Mouse (Mus musculus) midbrain, embryonic 12.5 days (tissue): ENCODE data around the gene Pgap3. TPM values are rescaled to one million over a fixed set of nuclear protein-coding genes. Genes with fewer than 3 reads are reported as not detected.
A peak's percentile ranks its signal among the peaks of the same experiment; 100 is the strongest.

Experiments used
- ATAC-seq: fragments of 200-750 bp; cut with Nextera tagmentation; 2 replicates; pipeline ENCODE4 v1.8.0; 2017; ENCODE audit warnings: low read depth, moderate TSS enrichment, moderate library complexity; ENCODE audit not compliant: low FRiP score
- H3K27ac ChIP-seq: fragments of 300-500 bp; sonication (generic); replicated peaks from 2 replicates; pipeline ENCODE4 v1.5.1; 2016; ENCODE audit warnings: mild to moderate bottlenecking
- H3K27me3 ChIP-seq: fragments of 300-500 bp; sonication (generic); 2 replicates; pipeline ENCODE4 v1.6.1; 2016; ENCODE audit warnings: mild to moderate bottlenecking
- H3K36me3 ChIP-seq: fragments of 300-500 bp; sonication (generic); 2 replicates; pipeline ENCODE4 v1.6.1; 2016
- H3K4me1 ChIP-seq: fragments of 300-500 bp; sonication (generic); 2 replicates; pipeline ENCODE4 v1.6.1; 2016
- H3K4me2 ChIP-seq: fragments of 300-500 bp; sonication (generic); replicated peaks from 2 replicates; pipeline ENCODE4 v1.6.1; 2016; ENCODE audit warnings: mild to moderate bottlenecking, moderate library complexity
- H3K4me3 ChIP-seq: fragments of 300-500 bp; sonication (generic); 2 replicates; pipeline ENCODE4 v1.5.1; 2016; ENCODE audit warnings: mild to moderate bottlenecking
- H3K9ac ChIP-seq: fragments of 300-500 bp; sonication (generic); replicated peaks from 2 replicates; pipeline ENCODE4 v1.6.1; 2016; ENCODE audit warnings: mild to moderate bottlenecking, moderate library complexity
- H3K9me3 ChIP-seq: fragments of 300-500 bp; sonication (generic); 2 replicates; pipeline ENCODE4 v1.6.1; 2016; ENCODE audit warnings: mild to moderate bottlenecking
- WGBS: fragments of 180-500 bp; shearing (Covaris S2); methylation state at CpG from one replicate; pipeline ENCODE4 v1.1.7; 2016; 5-methylcytosine and 5-hydroxymethylcytosine counted together
- polyA plus RNA-seq: library from polyadenylated mRNA; unstranded; fragments of >200 nt; fragmentation: Nextera tagmentation; extraction: Ambion mirVana; gene quantifications from 2 replicates; pipeline ENCODE4 v1.2.1, GENCODE M21; 2016

The Pgap3 gene
- polyA plus RNA-seq, 1 experiment from 2014 or later, result 9.0 TPM

DNA sequence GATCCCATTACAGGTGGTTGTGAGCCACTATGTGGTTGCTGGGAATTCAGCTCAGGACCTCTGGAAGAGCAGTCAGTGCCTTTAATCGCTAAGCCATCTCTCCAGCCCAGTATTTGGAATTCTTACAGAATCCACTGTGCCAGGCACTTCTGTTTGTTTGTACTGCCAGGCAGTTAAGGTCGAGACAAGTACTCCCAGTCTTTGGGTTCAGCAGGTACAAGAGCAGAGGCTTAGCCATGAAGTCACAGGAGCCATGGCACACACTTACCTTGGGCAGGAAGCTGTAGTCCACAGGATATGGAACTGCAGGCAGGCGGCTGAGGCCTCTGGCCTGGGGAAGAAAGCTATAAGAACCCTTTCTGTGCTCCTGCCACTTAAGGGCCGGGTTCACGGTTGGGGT is 36.5 kb downstream of the Pgap3 start:
- WGBS, result 86% methylated on average over 5 of the region's 5 CpGs
- Histone ChIP-seq H3K27ac (no peak overlapping the region), H3K9me3 (no peaks in the 10 kb centered on the region), H3K4me2 (no peak overlapping the region), H3K9ac (no peak overlapping the region), H3K4me3 (no peak overlapping the region), H3K4me1 (peaks cover 33% of the 10 kb centered on the region), H3K27me3 (no peaks in the 10 kb centered on the region), H3K36me3 (no peaks in the 10 kb centered on the region; the same call in 1 of the 2 replicates)
- no peak for ATAC-seq

DNA sequence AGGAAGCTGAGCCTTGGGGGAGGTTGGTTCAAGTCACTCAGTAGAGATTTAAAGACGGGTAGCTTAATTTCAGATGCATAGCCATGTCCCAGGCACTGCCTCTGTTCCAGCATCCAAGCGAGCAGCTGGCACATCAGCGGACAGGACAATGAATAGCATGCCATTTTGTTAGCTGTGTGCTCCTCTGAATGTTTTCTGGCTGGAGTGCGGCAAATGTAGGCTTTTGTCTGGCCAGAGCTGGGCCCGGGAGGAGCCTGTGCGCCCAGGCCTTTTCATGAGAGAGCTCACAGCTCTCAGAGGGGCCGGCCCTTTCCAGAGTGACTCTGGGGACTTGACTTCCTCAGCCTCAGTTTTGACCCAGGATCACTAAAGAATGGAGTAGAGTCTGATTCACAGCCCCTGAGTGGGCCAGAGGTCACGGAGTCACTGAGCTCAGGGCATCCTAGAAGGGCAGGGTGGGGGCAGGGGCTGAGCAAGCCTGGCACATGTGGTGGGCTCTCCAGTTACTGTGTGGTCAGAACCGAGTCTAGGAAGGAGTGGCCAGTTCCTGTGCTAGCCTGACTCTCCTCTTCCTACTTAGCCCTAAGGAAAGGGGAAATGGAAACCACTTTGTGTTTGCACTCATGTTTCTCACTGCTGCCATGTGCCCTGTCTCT is 39.3 kb downstream of the Pgap3 start:
- 33% methylated on average over 9 of the region's 9 CpGs for WGBS
- peaks cover 14% of the 10 kb centered on the region for H3K27me3 ChIP-seq
- ATAC-seq, result no peak
- no peak overlapping the region for H3K4me3 ChIP-seq
- peaks cover 41% of the 10 kb centered on the region for H3K4me1 ChIP-seq
- H3K4me2 ChIP-seq, result peak overlapping the region; percentile 85
- peak overlapping the region; percentile 31; the same call in 1 of the 2 replicates for H3K9ac ChIP-seq
- H3K27ac ChIP-seq, result peak overlapping the region; percentile 68
- H3K9me3 ChIP-seq, result no peaks in the 10 kb centered on the region
- H3K36me3 ChIP-seq, result no peaks in the 10 kb centered on the region

DNA sequence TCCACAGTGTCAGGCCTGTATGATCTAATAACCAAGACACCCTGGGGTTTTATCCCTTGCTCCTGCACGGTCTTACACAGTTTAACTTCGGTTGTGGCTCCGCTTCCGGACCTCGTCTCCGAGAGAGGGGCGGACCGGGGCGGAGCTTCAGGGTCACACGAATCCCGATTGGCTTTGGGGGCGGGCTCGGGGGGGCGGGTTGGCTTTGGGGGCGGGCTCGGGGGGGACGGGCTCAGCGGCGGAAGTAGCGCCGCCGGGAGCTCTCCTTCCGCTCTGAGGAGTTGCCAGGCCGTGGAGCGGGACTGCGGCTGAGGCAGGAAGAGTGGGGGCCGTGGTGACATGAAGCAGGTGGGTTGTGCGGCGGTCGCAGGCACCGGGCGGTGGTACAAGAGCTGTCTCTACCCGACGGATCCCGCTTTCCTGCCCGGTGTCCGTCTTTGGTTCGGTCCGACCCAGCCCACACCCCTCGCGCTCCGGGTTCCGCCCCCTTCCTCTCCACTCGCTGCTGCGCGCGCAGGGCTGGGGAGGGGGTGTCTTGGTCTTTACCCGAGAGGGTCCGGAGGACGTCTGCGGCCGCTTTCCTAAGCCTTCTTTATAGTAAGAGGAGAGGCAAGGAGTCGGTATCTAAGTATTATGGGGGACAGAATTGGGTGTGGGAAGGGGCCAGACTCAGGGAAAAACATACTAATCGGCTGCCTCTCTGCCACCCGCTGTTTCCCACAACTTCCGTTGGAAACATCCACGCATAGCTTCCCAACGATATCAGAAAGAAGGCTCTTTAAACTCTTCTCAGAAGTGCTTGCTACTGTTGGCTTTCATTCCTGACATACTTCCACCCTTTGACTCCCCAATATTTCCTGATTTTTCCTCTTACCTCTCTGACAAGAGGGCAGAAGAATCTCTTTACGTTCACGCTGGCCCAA is 41.9 kb downstream of the Pgap3 start, which contains the start of gene Stard3:
Gene Stard3, plus strand, starts transcription at position 208 of the 923 bp plus-strand sequence.
- under 1% methylated on average over 52 of the region's 60 CpGs for WGBS
- peak within 1 kb of the TSS; percentile 75 for H3K9ac ChIP-seq
- peak within 1 kb of the TSS; percentile 67 for H3K4me3 ChIP-seq
- H3K27ac ChIP-seq, result peak within 1 kb of the TSS; percentile 81
- ATAC-seq, result peak; percentile 83
- H3K36me3 ChIP-seq, result no peaks in the 10 kb centered on the region
- H3K4me2 ChIP-seq, result peak within 1 kb of the TSS; percentile 85
- peaks cover 46% of the 10 kb centered on the region for H3K4me1 ChIP-seq
- H3K9me3 ChIP-seq, result no peaks in the 10 kb centered on the region
- H3K27me3 ChIP-seq, result peaks cover 36% of the 10 kb centered on the region

DNA sequence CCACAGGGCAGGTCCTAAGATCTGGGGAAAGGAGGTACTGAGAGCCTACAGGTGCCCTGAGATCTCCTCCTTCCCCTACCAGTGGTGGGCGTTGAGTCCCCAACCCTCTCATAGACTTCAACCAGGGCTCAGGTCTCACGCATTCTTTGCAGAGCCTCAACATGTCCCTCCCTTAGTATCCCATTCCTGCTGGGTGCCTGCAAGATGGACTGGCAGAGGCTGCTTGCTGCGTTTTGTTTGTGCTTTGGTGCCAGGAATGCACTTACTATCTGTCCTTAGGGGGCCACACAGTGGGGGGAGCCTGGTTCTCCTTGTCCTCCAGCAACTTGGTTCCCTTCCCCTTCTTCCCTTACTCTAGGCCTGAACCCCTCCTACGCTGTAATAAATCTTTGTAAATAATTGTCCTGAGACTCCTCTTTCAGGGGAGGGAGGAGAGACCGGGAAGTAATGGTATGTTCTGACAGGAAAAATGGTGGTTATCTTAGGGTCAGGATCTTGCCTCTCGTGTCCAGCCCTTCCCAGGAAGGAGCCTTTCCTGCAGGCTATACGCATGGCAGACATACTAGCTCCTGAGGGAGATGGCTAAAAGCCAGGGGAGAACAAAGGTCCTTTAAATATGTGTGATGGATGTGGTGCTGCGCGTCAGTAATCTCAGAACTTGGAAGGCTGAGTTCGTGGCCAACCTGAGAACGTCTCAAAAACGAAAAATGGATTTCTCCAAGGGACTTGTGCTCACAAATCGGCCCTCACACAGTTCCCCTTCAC is 42.7 kb downstream of the Pgap3 start:
- Histone ChIP-seq H3K9ac (peak overlapping the region; percentile 53), H3K27ac (peak overlapping the region; percentile 81), H3K4me3 (peak overlapping the region; percentile 67), H3K36me3 (no peaks in the 10 kb centered on the region), H3K4me2 (peak overlapping the region; percentile 85), H3K9me3 (no peaks in the 10 kb centered on the region), H3K27me3 (peaks cover 44% of the 10 kb centered on the region), H3K4me1 (peaks cover 46% of the 10 kb centered on the region)
- ATAC-seq, result no peak; the same call in 1 of the 2 replicates
- WGBS, result 9% methylated on average over 13 of the region's 13 CpGs

GRCm38 (mm10) chr11:98356625-98357394 is 43.5 kb downstream of the Pgap3 start:
- no peak overlapping the region; the same call in 1 of the 2 replicates for H3K4me2 ChIP-seq
- 80% methylated on average over 7 of the region's 7 CpGs for WGBS
- no peaks in the 10 kb centered on the region for H3K9me3 ChIP-seq
- peaks cover 52% of the 10 kb centered on the region for H3K27me3 ChIP-seq
- no peak for ATAC-seq
- peaks cover 43% of the 10 kb centered on the region for H3K4me1 ChIP-seq
- no peak overlapping the region for H3K27ac ChIP-seq
- no peaks in the 10 kb centered on the region for H3K36me3 ChIP-seq
- no peak overlapping the region for H3K4me3 ChIP-seq
- H3K9ac ChIP-seq, result no peak overlapping the region

GRCm38 (mm10) chr11:98355732-98356299 is 44.5 kb downstream of the Pgap3 start:
- Histone ChIP-seq H3K4me3 (no peak overlapping the region), H3K4me2 (no peak overlapping the region), H3K27me3 (peaks cover 62% of the 10 kb centered on the region), H3K9me3 (no peaks in the 10 kb centered on the region), H3K4me1 (peaks cover 33% of the 10 kb centered on the region), H3K27ac (no peak overlapping the region), H3K36me3 (no peaks in the 10 kb centered on the region), H3K9ac (no peak overlapping the region)
- no peak for ATAC-seq
- 12% methylated on average over 6 of the region's 6 CpGs for WGBS

DNA sequence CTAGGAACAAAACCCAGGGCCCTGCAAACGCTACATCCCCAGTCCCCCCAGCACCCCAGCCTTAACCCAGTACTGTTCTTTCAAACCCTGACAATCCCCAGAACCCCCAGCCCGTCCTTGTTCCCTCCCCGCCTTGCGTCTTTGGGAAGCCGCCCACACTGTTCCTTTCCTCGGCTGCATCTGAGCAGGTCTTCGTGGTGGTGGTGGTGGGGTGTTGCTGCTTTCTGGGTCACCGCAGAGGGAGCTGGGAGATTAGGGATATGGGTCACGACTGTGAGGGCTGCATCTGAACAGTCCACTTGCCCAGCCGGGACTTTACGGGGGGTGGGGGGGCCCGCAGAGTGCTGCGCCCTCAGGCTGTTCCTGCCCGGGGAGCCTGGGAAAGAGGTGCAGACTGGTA is 45.8 kb downstream of the Pgap3 start:
- Histone ChIP-seq H3K9me3 (no peaks in the 10 kb centered on the region), H3K36me3 (no peaks in the 10 kb centered on the region), H3K9ac (no peak overlapping the region), H3K27me3 (peaks cover 76% of the 10 kb centered on the region), H3K27ac (no peak overlapping the region), H3K4me1 (peaks cover 19% of the 10 kb centered on the region), H3K4me2 (no peak overlapping the region), H3K4me3 (no peak overlapping the region)
- ATAC-seq, result no peak
- 64% methylated on average over 14 of the region's 14 CpGs for WGBS

DNA sequence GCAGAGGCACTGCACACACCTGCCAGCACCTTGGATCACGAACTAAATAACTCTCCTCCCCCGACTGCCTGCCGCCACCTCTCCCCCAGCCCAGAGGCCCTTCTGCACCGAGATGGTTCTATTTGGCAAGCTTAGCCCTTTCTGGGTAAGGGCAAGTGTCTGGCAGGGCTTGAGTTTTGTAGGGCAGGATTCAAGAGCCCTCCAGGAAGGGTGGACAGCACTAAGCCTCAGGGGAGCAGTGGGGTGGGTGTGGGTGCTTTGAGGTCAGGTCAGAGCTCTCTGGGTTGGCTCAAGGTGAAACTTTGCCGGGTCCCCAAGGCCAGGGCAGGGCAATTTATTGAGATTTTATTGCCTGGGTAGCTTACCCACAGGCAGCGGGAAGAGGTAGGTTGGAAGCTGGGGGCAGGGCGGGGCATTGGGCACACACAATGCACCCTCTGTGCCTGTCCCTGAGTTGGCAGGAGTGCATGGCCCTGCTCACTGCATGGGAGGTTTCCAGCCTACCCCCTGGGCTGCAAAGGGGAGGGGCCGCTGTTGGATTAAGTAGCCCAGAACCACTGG is 46.6 kb downstream of the Pgap3 start:
- 44% methylated on average over 8 of the region's 8 CpGs for WGBS
- Histone ChIP-seq H3K36me3 (no peaks in the 10 kb centered on the region), H3K9ac (no peak overlapping the region), H3K27ac (no peak overlapping the region), H3K9me3 (no peaks in the 10 kb centered on the region), H3K4me3 (no peak overlapping the region), H3K4me2 (no peak overlapping the region), H3K27me3 (peaks cover 83% of the 10 kb centered on the region), H3K4me1 (peaks cover 16% of the 10 kb centered on the region)
- no peak for ATAC-seq

- Histone ChIP-seq H3K4me3 (no peak overlapping the region), H3K9me3 (no peaks in the 10 kb centered on the region), H3K27me3 (peaks cover 95% of the 10 kb centered on the region), H3K4me1 (peaks cover 23% of the 10 kb centered on the region), H3K27ac (no peak overlapping the region), H3K36me3 (no peaks in the 10 kb centered on the region), H3K9ac (no peak overlapping the region), H3K4me2 (no peak overlapping the region)
- no peak for ATAC-seq
- WGBS, result 77% methylated on average over 18 of the region's 18 CpGs
Measured at GRCm38 (mm10) chr11:98352272-98352990, 47.9 kb downstream of the Pgap3 start.

- Histone ChIP-seq H3K4me2 (peak overlapping the region; percentile 95), H3K27ac (no peak overlapping the region), H3K4me1 (peaks cover 20% of the 10 kb centered on the region), H3K4me3 (peak overlapping the region; percentile 51), H3K27me3 (peaks cover 97% of the 10 kb centered on the region), H3K9me3 (no peaks in the 10 kb centered on the region), H3K36me3 (no peaks in the 10 kb centered on the region), H3K9ac (no peak overlapping the region)
- no peak for ATAC-seq
- 2% methylated on average over 9 of the region's 9 CpGs for WGBS
Measured at GRCm38 (mm10) chr11:98349308-98349707, 51.0 kb downstream of the Pgap3 start.
